Mouse (Mus musculus): Measurements from ENCODE around the gene Il3ra.

DNA sequence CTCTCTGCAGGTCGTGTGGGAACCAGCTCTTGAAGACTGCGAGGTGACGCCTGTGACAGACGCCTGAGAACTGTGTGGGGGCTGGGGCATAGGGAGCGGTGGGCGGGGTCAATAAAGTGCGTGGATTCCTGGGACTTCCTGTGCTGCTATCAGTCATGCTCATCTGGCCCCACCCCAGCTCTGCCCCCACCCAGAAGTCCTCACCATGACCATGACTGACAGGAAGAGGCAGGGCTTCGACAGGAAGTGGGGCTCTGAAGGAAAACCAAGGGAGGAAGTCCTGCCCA lies 9.2 kb downstream of the Il3ra start:
- TF ChIP-seq ZNF384 (IDR thresholded peaks at IDR 0.05; ENCODE audit: low read depth, low read length) (no peak), POLR2A (IDR thresholded peaks at IDR 0.05; ENCODE audit: low read depth, low read length) (no peak)

Data from CH12.LX (cell line).